23 mouse cellular contexts compared by ENCODE assay signal in the genomic region with DNA sequence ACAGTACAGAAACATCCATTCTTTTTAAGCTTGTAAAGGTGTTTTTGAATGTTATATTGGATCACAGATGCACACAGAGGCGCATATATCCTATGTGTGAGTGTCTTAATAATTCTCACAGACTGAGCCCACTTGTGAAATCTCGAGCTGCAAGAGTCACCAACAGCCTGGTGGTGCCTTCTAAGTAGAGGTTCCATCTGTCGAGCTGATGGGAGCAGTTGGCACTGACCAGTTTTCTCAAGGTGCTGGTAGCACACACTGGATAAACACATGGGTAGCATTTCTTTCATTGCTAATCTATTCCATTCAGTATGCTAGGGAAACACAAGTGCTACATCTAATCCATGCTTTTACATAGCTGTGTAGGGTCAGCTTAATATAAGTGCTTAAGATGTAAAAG. TPM values are rescaled to one million over a fixed set of nuclear protein-coding genes. Genes with fewer than 3 reads are reported as not detected.
"Had no signal": no experiment of that assay in that cellular context is flagged by ENCODE, and none has a peak within 500 bp of the region (broad histone marks: within the 10 kb centered on the region; RNA-seq: fewer than 3 reads in every experiment).

No protein-coding gene starts in this region.

- H3K27ac ChIP-seq: left cerebral cortex, adult 2 months; limb, embryonic 12.5 days; limb, embryonic 15.5 days; liver, embryonic 14.5 days; macrophage; midbrain, embryonic 12.5 days; midbrain, embryonic 15.5 days; neural tube, embryonic 12.5 days; neural tube, embryonic 15.5 days; stomach, postnatal 0 days had no signal

- H3K36me3 ChIP-seq: limb, embryonic 12.5 days; midbrain, embryonic 12.5 days; midbrain, embryonic 15.5 days; neural tube, embryonic 12.5 days had no signal

- H3K9me3 ChIP-seq: limb, embryonic 12.5 days; limb, embryonic 15.5 days; midbrain, embryonic 12.5 days; midbrain, embryonic 15.5 days; neural tube, embryonic 12.5 days; neural tube, embryonic 15.5 days had no signal

- H3K27me3 ChIP-seq: limb, embryonic 12.5 days; limb, embryonic 15.5 days; midbrain, embryonic 12.5 days; midbrain, embryonic 15.5 days; neural tube, embryonic 12.5 days; neural tube, embryonic 15.5 days had no signal

- H3K4me1 ChIP-seq: limb, embryonic 12.5 days; limb, embryonic 15.5 days; neural tube, embryonic 12.5 days had no signal

- H3K4me3 ChIP-seq: left cerebral cortex, adult 2 months; limb, embryonic 12.5 days; limb, embryonic 15.5 days; midbrain, embryonic 12.5 days; midbrain, embryonic 15.5 days; neural tube, embryonic 12.5 days; neural tube, embryonic 15.5 days had no signal

- DNase-seq: kidney, postnatal 10 days; kidney, postnatal 36 days; layer of hippocampus, postnatal 36 days; left cerebral cortex, postnatal 4 days; liver, postnatal 0 days; lung, embryonic 14.5 days; right cerebral cortex, adult 18-20 months; right cerebral cortex, postnatal 14 days; right cerebral cortex, postnatal 4 days; thymus, adult 2 months; thymus, postnatal 14 days; thymus, postnatal 4 days had no signal

RNA-seq across cellular contexts. Expression of a gene that starts 27.9 kb away (rescaled TPM):
- total RNA-seq: megakaryocyte, adult 5-6 weeks had no signal
- polyA plus RNA-seq: liver, postnatal 0 days had no signal
